Mouse (Mus musculus): ENCODE data around the gene Sbds. TPM values are rescaled to one million over a fixed set of nuclear protein-coding genes. Genes with fewer than 3 reads are reported as not detected.
A peak's percentile ranks its signal among the peaks of the same experiment; 100 is the strongest.

Sbds gene
- polyA plus RNA-seq, 1 experiment: 40.7 TPM

DNA sequence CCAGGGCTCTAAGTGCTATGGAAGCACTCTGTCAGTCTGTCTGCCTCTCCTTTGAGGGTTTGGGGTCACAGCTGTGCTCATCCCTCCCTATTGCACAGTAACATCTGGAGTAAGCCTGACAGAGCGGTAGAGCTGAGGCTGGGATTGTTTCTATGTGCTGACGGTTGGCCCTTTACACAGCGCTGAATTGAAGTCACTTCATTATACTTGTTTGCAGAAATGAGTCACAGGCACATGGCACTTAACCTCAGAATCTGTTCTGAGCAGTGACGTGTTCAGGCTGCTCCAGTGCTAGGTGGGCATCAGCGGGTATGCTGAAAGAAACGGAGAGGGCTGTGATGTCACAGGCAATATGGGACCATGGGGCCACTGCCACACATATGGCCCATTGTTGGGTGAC is 17.7 kb upstream of the Sbds start:
- Histone ChIP-seq H3K4me3 (ENCODE audit: insufficient read depth, low read depth, low read length) (no peak overlapping the region), H3K27ac (ENCODE audit: insufficient read depth, low read depth, low read length) (no peak overlapping the region), H3K4me1 (ENCODE audit: control insufficient read depth, insufficient read depth, low read length) (no peaks in the 10 kb centered on the region), H3K27me3 (replicated peaks; ENCODE audit: control insufficient read depth, insufficient read depth, low read length) (no peaks in the 10 kb centered on the region), H3K36me3 (ENCODE audit: control insufficient read depth, insufficient read depth, low read length) (no peaks in the 10 kb centered on the region)
- TF ChIP-seq POLR2A (IDR thresholded peaks at IDR 0.05; ENCODE audit: low read depth, low read length) (no peak), CTCF (conservative IDR thresholded peaks at IDR 0.05; ENCODE audit: insufficient read depth, insufficient read length, low read depth, low read length) (no peak)
- no peak for DNase-seq
- 94% methylated on average over 6 of the region's 6 CpGs for WGBS

DNA sequence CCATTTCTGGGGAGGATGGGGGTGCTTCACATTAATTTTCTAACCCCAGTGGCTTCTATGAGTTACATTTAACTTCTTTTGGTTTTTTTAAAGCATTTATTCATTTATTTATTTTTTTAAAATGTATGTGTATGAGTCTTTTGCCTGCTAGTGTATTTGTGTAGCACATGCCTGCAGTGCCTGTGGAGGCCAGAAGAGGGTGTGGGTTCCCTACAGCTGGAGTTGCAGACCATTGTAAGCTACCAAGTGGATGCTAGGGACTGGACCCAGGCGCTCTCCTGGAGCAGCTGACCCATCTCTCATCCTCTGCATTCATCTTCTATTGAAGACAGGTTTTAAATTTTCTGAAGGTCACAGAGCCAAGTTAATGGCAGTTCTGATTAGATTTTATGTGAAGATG is 17.0 kb upstream of the Sbds start:
- DNase-seq: no peak
- Histone ChIP-seq H3K36me3 (ENCODE audit: control insufficient read depth, insufficient read depth, low read length) (no peaks in the 10 kb centered on the region; the same call in 1 of the 2 replicates), H3K4me1 (ENCODE audit: control insufficient read depth, insufficient read depth, low read length) (no peaks in the 10 kb centered on the region), H3K4me3 (ENCODE audit: insufficient read depth, low read depth, low read length) (no peak overlapping the region), H3K27me3 (replicated peaks; ENCODE audit: control insufficient read depth, insufficient read depth, low read length) (no peaks in the 10 kb centered on the region), H3K27ac (ENCODE audit: insufficient read depth, low read depth, low read length) (no peak overlapping the region)
- 100% methylated on average over 1 of the region's 1 CpGs for WGBS
- TF ChIP-seq POLR2A (IDR thresholded peaks at IDR 0.05; ENCODE audit: low read depth, low read length) (no peak), CTCF (conservative IDR thresholded peaks at IDR 0.05; ENCODE audit: insufficient read depth, insufficient read length, low read depth, low read length) (peak; percentile 37; the same call in 1 of the 2 replicates)

DNA sequence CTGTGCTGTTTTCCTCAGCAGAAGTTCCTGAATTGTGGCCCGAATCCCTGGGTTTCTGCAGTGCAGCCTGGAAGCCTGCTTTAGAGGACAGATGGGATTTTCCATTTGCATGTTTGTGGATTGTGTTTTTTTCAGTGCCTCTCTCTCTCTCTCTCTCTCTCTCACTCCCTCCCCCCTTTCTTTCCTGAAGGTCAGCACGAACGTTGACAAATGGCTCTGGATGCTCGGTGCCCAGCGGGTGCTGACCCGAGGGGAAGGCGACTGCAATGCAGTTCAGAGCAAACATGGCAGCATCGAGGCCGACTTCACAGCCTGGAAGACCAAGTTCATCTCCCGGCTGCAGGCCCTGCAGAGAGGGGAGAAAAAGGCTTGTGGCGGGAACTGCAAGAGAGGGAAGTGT is 13.6 kb upstream of the Sbds start:
- no peak for DNase-seq
- Histone ChIP-seq H3K27ac (ENCODE audit: insufficient read depth, low read depth, low read length) (no peak overlapping the region), H3K4me3 (ENCODE audit: insufficient read depth, low read depth, low read length) (no peak overlapping the region), H3K4me1 (ENCODE audit: control insufficient read depth, insufficient read depth, low read length) (peaks cover 4% of the 10 kb centered on the region; the same call in 1 of the 2 replicates), H3K27me3 (replicated peaks; ENCODE audit: control insufficient read depth, insufficient read depth, low read length) (no peaks in the 10 kb centered on the region), H3K36me3 (ENCODE audit: control insufficient read depth, insufficient read depth, low read length) (no peaks in the 10 kb centered on the region; the same call in 1 of the 2 replicates)
- no peak for TF ChIP-seq POLR2A (IDR thresholded peaks at IDR 0.05; ENCODE audit: low read depth, low read length)
- TF ChIP-seq CTCF (conservative IDR thresholded peaks at IDR 0.05; ENCODE audit: insufficient read depth, insufficient read length, low read depth, low read length): no peak
- 81% methylated on average over 11 of the region's 11 CpGs for WGBS

GRCm38 (mm10) chr5:130267316-130267715 is 12.0 kb upstream of the Sbds start:
- no peaks in the 10 kb centered on the region for H3K27me3 ChIP-seq (replicated peaks; ENCODE audit: control insufficient read depth, insufficient read depth, low read length)
- DNase-seq: peak; percentile 36
- no peaks in the 10 kb centered on the region; the same call in 1 of the 2 replicates for H3K36me3 ChIP-seq (ENCODE audit: control insufficient read depth, insufficient read depth, low read length)
- no peak for TF ChIP-seq POLR2A (IDR thresholded peaks at IDR 0.05; ENCODE audit: low read depth, low read length)
- peak; percentile 61 for TF ChIP-seq CTCF (conservative IDR thresholded peaks at IDR 0.05; ENCODE audit: insufficient read depth, insufficient read length, low read depth, low read length)
- H3K4me1 ChIP-seq (ENCODE audit: control insufficient read depth, insufficient read depth, low read length): peaks cover 4% of the 10 kb centered on the region; the same call in 1 of the 2 replicates
- WGBS: 82% methylated on average over 1 of the region's 1 CpGs
- no peak overlapping the region for H3K4me3 ChIP-seq (ENCODE audit: insufficient read depth, low read depth, low read length)
- H3K27ac ChIP-seq (ENCODE audit: insufficient read depth, low read depth, low read length): no peak overlapping the region

DNA sequence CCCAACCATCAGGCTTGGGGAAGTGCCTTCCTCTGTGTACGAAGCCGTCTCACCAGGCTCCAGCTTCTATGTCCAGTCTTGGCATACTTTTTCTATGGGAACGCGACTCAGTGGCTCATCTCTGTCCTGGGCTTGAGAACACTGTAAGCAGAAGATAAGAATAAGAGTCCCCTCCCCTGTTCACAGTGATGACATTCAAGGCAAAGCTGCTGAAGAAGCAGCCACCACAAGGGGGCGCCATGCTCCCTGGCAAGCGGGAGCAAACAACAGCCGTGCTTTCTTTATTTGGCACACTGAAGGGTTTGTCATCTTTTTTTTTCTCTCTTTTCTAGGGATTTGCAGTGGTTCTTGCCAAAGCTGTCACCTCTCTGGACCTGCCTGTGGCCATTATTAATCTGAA is 11.3 kb upstream of the Sbds start:
- Histone ChIP-seq H3K36me3 (ENCODE audit: control insufficient read depth, insufficient read depth, low read length) (no peaks in the 10 kb centered on the region; the same call in 1 of the 2 replicates), H3K4me1 (ENCODE audit: control insufficient read depth, insufficient read depth, low read length) (peaks cover 4% of the 10 kb centered on the region; the same call in 1 of the 2 replicates), H3K27me3 (replicated peaks; ENCODE audit: control insufficient read depth, insufficient read depth, low read length) (no peaks in the 10 kb centered on the region), H3K4me3 (ENCODE audit: insufficient read depth, low read depth, low read length) (no peak overlapping the region), H3K27ac (ENCODE audit: insufficient read depth, low read depth, low read length) (no peak overlapping the region)
- whole genome bisulfite sequencing: 86% methylated on average over 7 of the region's 7 CpGs
- DNase-seq: no peak
- TF ChIP-seq CTCF (conservative IDR thresholded peaks at IDR 0.05; ENCODE audit: insufficient read depth, insufficient read length, low read depth, low read length) (peak; percentile 35), POLR2A (IDR thresholded peaks at IDR 0.05; ENCODE audit: low read depth, low read length) (no peak)

DNA sequence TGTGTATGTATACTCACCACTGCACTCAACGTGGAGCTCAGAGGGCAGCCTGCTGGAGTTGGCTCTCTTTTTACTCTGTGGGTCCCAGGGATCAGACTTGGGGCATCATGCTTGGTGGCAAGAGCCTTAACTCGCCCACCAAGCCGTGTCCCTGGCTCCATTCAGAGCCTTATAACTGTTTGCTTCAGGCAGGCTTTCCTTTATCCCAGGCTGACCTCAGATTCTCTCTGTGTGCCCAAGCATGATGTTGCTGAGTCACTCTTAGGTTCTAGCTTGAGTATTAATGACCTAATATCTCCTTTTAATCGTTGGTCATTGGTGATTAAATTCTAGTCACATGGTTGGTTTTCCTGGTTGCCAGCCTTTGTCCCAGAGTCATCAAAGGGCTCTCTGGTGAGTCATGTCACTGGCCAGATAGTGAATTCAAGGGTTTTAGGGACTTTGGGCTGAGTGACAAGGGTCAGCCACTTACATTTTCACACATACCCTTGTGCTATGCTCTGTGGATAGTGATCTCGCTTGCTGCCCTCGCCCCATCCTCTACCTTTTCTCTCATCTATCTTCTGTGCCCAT is 9.2 kb upstream of the Sbds start:
- TF ChIP-seq CTCF (conservative IDR thresholded peaks at IDR 0.05; ENCODE audit: insufficient read depth, insufficient read length, low read depth, low read length) (no peak), POLR2A (IDR thresholded peaks at IDR 0.05; ENCODE audit: low read depth, low read length) (no peak)
- no peak for DNase-seq
- no peaks in the 10 kb centered on the region for H3K27me3 ChIP-seq (replicated peaks; ENCODE audit: control insufficient read depth, insufficient read depth, low read length)
- H3K4me1 ChIP-seq (ENCODE audit: control insufficient read depth, insufficient read depth, low read length): peaks cover 4% of the 10 kb centered on the region; the same call in 1 of the 2 replicates
- H3K27ac ChIP-seq (ENCODE audit: insufficient read depth, low read depth, low read length): no peak overlapping the region
- 64% methylated on average over 6 of the region's 6 CpGs for WGBS
- H3K4me3 ChIP-seq (ENCODE audit: insufficient read depth, low read depth, low read length): no peak overlapping the region
- H3K36me3 ChIP-seq (ENCODE audit: control insufficient read depth, insufficient read depth, low read length): no peaks in the 10 kb centered on the region; the same call in 1 of the 2 replicates

- Histone ChIP-seq H3K36me3 (ENCODE audit: control insufficient read depth, insufficient read depth, low read length) (no peaks in the 10 kb centered on the region; the same call in 1 of the 2 replicates), H3K4me3 (ENCODE audit: insufficient read depth, low read depth, low read length) (no peak overlapping the region), H3K4me1 (ENCODE audit: control insufficient read depth, insufficient read depth, low read length) (peaks cover 4% of the 10 kb centered on the region; the same call in 1 of the 2 replicates), H3K27me3 (replicated peaks; ENCODE audit: control insufficient read depth, insufficient read depth, low read length) (no peaks in the 10 kb centered on the region), H3K27ac (ENCODE audit: insufficient read depth, low read depth, low read length) (no peak overlapping the region)
- TF ChIP-seq POLR2A (IDR thresholded peaks at IDR 0.05; ENCODE audit: low read depth, low read length) (no peak), CTCF (conservative IDR thresholded peaks at IDR 0.05; ENCODE audit: insufficient read depth, insufficient read length, low read depth, low read length) (peak; percentile 17; the same call in 1 of the 2 replicates)
- 74% methylated on average over 11 of the region's 11 CpGs for WGBS
- no peak for DNase-seq
Observed at GRCm38 (mm10) chr5:130263454-130263853, 8.1 kb upstream of the Sbds start.

All from kidney, adult 2 months (tissue).